Mouse (Mus musculus): Measurements from ENCODE around the gene Ccdc71. TPM values are rescaled to one million over a fixed set of nuclear protein-coding genes. Genes with fewer than 3 reads are reported as not detected.
A peak's percentile ranks its signal among the peaks of the same experiment; 100 is the strongest.

Ccdc71 gene
- total RNA-seq, 2 experiments from 2014 or later = 15.0 to 17.7 TPM

- no peak for TF ChIP-seq CTCF (IDR thresholded peaks at IDR 0.05)
- peak overlapping the region; percentile 100 for H3K4me3 ChIP-seq
- DNase-seq = no peak
- peak overlapping the region; percentile 94 for H3K27ac ChIP-seq
- intact Hi-C loops (cut with DNase I) = loop anchor here (5.0 kb wide), 1 partner anchor 51 kb away; no protein-coding TSS in a partner anchor
Measured at GRCm38 (mm10) chr9:108461675-108462074, 1.3 kb downstream of the Ccdc71 start.

DNA sequence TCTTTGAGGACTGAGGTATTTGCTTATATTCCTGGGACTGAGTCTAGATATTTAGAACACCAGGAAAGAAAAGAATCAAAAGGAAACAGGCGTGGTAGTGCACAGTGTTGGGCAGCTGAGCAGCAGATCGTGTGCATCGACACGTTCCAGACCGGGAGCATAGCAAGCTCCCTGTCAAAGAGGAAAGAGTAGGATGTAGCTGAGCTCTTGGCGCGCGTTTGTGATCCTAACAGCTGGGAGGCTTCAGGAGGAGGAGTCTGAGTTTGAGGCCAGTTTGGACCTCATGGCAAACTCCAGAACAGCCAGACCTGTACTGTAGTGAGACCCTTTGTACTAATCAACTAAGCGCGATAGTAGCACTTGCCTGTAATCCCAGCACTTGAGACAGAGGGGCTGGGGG lies 1.9 kb downstream of the Ccdc71 start:
- H3K4me3 ChIP-seq = peak overlapping the region; percentile 100
- no peak for DNase-seq
- TF ChIP-seq CTCF (IDR thresholded peaks at IDR 0.05) = no peak
- intact Hi-C loops (cut with DNase I) = loop anchor here (5.0 kb wide), 1 partner anchor 50 kb away; no protein-coding TSS in a partner anchor
- peak overlapping the region; percentile 28 for H3K27ac ChIP-seq

DNA sequence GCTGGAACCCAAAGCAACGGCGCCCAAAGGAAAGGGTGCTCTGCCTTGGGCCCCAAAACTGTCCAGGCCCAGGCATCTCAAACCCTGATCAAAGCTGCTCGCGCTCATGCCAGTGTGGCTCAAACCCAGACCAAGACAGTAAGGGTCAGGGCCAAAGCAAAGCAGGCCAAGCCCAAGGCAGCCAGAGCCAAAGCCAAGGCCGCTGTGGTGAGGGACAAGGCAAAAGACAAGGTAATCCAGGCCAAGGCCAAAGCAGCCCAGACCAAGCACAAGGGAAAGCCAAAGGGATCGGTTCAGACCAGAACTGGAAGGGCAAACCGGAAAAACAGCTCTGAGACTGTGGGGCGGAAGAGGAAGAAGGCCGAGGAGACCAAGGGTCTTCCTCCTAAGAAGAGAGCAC lies 3.4 kb downstream of the Ccdc71 start:
- intact Hi-C loops (cut with DNase I) = loop anchor here (5.0 kb wide), 1 partner anchor 49 kb away; no protein-coding TSS in a partner anchor
- no peak for DNase-seq
- TF ChIP-seq CTCF (IDR thresholded peaks at IDR 0.05) = no peak
- H3K27ac ChIP-seq = no peak overlapping the region
- no peak overlapping the region for H3K4me3 ChIP-seq

DNA sequence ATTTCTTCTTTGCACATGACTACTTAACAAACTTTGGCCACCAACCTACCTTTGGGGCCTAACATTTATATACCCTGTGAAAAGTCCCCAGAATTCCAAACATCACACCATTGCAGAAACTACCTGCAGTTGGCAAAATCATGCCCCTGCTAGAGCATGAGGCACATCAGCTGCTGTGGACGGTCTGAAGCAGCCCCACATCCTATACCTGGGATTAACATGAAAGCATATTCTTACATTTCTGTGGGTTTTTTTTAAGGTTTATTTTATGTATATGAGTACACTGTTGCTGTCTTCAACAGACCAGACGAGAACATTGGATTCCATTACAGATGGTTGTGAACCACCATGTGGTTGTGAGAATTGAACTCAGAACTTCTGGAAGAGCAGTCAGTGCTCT lies 5.9 kb downstream of the Ccdc71 start:
- Histone ChIP-seq H3K4me3 (no peak overlapping the region), H3K27ac (no peak overlapping the region)
- no peak for DNase-seq
- intact Hi-C loops (cut with DNase I) = no loop called here
- TF ChIP-seq CTCF (IDR thresholded peaks at IDR 0.05) = no peak

DNA sequence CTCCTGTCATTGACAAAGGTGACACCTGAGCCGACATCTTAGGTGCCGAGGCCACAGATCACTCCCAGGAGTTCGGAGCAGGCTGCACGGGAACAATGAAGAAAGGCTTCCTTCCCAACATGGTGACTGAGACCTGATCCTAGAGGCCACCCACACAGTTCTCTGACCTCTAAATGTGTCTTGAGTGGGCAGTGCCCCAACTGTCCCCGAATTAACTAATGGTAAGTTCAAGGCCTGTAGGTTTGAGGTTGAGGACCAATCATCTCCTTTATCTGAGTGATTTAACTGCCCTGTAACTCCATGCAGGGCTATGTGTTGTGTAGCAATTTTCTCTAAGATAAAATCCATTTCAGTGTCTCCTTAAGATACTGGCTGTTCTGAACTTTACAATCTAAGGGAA lies 9.1 kb downstream of the Ccdc71 start:
- no peak for TF ChIP-seq CTCF (IDR thresholded peaks at IDR 0.05)
- no peak overlapping the region for H3K4me3 ChIP-seq
- DNase-seq = no peak
- H3K27ac ChIP-seq = no peak overlapping the region
- intact Hi-C loops (cut with DNase I) = no loop called here

- no peak for DNase-seq
Measured at GRCm38 (mm10) chr9:108469845-108470244, 9.5 kb downstream of the Ccdc71 start.

DNA sequence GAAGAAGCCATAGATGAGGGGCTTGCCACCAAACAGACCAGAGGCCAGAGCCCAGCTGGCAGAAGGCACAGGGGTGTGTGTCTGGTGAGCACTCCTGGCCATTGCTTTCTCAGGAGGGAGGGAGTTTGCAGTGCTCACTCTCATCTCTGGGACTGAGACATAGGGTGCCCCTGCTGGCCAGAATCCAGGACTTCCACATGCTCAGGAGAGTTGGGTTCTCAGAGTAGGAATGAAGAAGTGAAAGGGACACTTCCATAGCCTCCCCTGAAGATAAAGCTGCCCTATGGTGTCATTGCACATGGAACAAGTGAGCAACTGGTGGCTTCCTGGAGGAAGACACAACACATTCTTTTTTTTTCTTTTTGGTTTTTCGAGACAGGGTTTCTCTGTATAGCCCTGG lies 14.2 kb downstream of the Ccdc71 start:
- no peak for TF ChIP-seq CTCF (IDR thresholded peaks at IDR 0.05)
- intact Hi-C loops (cut with DNase I) = no loop called here

More at GRCm38 (mm10) chr9:108469845-108470244, 9.5 kb downstream of the Ccdc71 start:
- intact Hi-C loops (cut with DNase I) = no loop called here
- TF ChIP-seq CTCF (IDR thresholded peaks at IDR 0.05) = no peak
- no peak overlapping the region for H3K27ac ChIP-seq
- H3K4me3 ChIP-seq = no peak overlapping the region

GRCm38 (mm10) chr9:108478638-108479156 lies 18.4 kb downstream of the Ccdc71 start:
- Histone ChIP-seq H3K27ac (peak overlapping the region; percentile 96), H3K4me3 (peak overlapping the region; percentile 86)
- no peak for TF ChIP-seq CTCF (IDR thresholded peaks at IDR 0.05)
- intact Hi-C loops (cut with DNase I) = no loop called here
- peak; percentile 93 for DNase-seq

More for the DNA sequence above, 14.2 kb downstream of the Ccdc71 start:
- Histone ChIP-seq H3K27ac (no peak overlapping the region), H3K4me3 (no peak overlapping the region)
- DNase-seq = no peak

DNA sequence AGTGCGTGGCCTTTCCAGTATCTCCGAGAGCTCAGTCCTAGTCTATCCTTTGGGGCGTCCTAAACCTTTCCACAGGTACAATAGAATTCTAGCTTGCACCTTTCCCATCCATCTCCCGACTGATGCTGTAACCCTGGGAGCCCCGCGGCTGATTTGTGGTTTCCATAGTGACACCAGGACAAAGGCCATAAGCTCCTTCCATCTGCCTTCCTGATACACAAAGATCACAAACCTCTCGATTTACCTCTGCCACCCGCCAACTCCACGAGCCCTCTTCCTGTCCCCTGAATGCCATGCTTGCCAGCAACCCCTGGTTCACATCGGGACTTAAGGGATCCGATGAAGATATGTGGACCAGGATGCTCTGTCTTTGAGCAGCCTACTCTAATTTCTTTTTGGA lies 18.9 kb downstream of the Ccdc71 start:
- no peak for TF ChIP-seq CTCF (IDR thresholded peaks at IDR 0.05)
- intact Hi-C loops (cut with DNase I) = no loop called here
- peak; percentile 42 for DNase-seq
- Histone ChIP-seq H3K27ac (peak overlapping the region; percentile 96), H3K4me3 (peak overlapping the region; percentile 86)

DNA sequence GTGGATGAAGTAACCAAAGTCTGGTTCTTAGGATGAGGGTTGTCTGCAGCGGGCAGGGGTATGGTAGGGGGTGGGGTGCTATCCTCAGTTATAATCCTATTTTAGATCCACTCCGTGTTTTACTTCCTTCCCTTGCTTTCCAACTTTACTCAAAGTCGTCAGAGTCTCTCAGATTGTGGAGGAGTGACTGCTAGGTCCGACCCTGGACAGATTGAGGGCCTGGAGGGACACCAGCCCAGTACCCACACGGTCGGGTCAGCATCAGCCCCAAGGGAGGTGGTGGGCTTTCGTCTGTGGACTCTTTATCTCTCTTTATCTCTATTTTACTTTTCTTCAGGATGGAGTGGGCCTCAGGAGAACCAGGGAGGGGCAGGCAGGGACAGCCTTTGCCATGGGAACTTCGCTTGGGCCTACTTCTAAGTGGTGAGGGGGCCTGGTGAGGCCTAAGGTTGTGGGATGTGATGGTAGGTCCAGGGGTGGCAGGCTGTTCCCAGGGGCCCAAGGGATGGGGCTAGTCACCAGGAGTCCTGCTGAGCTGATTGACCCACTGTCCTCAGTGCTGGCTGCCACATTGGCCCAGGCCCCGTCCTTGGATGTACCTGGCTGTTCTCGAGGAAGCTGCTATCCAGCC lies 19.5 kb downstream of the Ccdc71 start, which contains the start of gene Lamb2:
Lamb2 (plus strand) TSS at position 16 of the 631 bp plus-strand sequence.
- no peak for TF ChIP-seq CTCF (IDR thresholded peaks at IDR 0.05)
- intact Hi-C loops (cut with DNase I) = no loop called here
- Histone ChIP-seq H3K27ac (peak within 1 kb of the TSS; percentile 96), H3K4me3 (peak within 1 kb of the TSS; percentile 86)
- peak; percentile 66 for DNase-seq

DNA sequence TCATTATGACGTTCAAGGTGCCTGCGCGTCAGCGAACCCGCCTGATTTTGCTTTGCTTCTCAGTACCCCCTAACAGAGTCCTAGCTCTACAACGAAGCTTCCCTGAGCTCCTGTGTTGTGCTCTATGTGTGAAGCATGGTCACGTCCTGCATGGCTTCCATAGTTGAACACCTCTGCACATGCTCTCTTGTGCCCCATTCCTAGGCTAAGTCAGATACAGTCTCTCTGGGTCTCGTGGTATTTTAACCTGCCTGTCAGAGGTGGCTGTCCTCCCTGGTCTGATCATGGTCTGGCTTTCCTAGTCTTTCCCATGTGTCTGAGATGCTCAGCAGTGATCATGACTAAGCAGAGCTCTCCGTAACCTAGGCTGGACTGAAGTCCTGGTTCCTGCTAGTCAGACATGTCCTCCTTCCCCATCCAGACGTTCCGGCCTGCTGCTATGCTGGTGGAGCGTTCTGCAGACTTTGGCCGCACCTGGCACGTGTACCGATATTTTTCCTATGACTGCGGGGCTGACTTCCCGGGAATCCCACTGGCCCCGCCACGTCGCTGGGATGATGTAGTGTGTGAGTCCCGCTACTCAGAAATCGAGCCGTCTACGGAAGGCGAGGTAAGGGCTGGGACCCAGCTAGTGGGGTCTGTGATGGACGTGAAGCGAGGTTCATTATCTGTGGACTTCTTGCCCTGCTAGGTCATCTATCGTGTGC lies 20.6 kb downstream of the Ccdc71 start:
- intact Hi-C loops (cut with DNase I) = no loop called here

DNA sequence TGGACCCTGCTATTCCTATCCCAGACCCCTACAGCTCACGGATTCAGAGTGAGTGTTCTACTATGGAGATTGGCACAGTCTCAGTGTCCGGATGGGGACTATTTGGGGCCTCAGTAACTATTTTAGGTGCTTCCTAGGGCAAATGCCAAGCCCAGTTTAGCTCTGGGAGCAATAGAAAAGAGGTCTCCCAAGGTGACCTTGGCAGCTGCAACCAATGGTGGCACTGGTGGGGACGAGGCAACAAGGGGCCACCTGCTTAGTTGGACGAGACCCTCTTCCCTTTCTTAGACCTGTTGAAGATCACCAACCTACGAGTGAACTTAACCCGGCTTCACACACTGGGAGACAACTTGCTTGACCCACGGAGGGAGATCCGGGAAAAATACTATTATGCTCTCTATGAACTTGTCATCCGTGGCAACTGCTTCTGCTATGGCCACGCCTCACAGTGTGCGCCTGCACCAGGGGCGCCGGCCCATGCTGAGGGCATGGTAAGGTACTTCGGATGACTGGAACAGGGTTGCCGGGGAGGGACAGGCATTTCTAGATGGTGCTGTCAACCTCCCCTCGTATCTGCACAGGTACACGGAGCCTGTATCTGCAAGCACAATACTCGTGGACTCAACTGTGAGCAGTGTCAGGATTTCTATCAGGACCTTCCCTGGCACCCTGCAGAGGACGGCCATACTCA lies 21.3 kb downstream of the Ccdc71 start:
- intact Hi-C loops (cut with DNase I) = no loop called here
- TF ChIP-seq CTCF (IDR thresholded peaks at IDR 0.05) = no peak
- Histone ChIP-seq H3K27ac (peak overlapping the region; percentile 96), H3K4me3 (peak overlapping the region; percentile 86)
- DNase-seq = peak; percentile 49

More for the DNA sequence above, 20.6 kb downstream of the Ccdc71 start:
- no peak for TF ChIP-seq CTCF (IDR thresholded peaks at IDR 0.05)
- DNase-seq = peak; percentile 35
- Histone ChIP-seq H3K4me3 (peak overlapping the region; percentile 86), H3K27ac (peak overlapping the region; percentile 96)
